Mouse (Mus musculus) monocyte, adult 5-6 weeks (primary cell): Measurements from ENCODE around the gene Pbx2. TPM values are rescaled to one million over a fixed set of nuclear protein-coding genes. Genes with fewer than 3 reads are reported as not detected.
A peak's percentile ranks its signal among the peaks of the same experiment; 100 is the strongest.

ENCODE experiments used
- ATAC-seq: fragments of 153-309, 156-312 bp; replicated peaks from 2 replicates; pipeline ENCODE4 v1.8.0; 2017; ENCODE audit warnings: mild to moderate bottlenecking; ENCODE audit not compliant: low TSS enrichment, insufficient number of reproducible peaks, severe bottlenecking, poor library complexity, low FRiP score
- total RNA-seq: library from RNA; stranded (forward); fragments of 200-1000, 200-491, 200-594 nt; gene quantifications from 3 replicates; pipeline ENCODE4 v1.2.3, GENCODE M21; 2017

Gene Pbx2
- total RNA-seq, 1 experiment from 2014 or later = 30.9 TPM

- no peak for ATAC-seq
These were observed 52.9 kb downstream of the Pbx2 start for GRCm38 (mm10) chr17:34643944-34644343.

DNA sequence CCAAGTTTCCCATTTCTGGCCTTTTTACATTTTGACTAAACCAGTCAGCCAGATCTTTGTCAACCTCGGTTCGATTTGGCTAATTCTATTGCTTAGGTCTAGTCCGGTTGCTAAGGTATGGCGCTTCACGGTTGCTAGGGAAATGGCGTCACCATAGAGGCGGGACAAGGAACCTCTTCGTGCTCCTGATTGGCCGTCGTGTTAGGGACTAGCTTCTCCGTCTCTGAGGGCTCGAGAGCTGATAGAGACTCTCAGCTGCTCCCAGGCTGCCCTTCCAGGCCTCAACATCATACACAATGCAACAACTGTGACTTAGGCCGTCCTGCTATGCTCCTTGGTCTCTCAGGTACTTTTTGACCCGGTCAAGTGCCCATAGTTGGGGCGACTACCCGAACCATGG lies 53.5 kb downstream of the Pbx2 start, which contains the start of gene Fkbpl:
Gene Fkbpl, plus strand, starts transcription at position 157 of the 400 bp plus-strand sequence.
- ATAC-seq = peak; percentile 79

DNA sequence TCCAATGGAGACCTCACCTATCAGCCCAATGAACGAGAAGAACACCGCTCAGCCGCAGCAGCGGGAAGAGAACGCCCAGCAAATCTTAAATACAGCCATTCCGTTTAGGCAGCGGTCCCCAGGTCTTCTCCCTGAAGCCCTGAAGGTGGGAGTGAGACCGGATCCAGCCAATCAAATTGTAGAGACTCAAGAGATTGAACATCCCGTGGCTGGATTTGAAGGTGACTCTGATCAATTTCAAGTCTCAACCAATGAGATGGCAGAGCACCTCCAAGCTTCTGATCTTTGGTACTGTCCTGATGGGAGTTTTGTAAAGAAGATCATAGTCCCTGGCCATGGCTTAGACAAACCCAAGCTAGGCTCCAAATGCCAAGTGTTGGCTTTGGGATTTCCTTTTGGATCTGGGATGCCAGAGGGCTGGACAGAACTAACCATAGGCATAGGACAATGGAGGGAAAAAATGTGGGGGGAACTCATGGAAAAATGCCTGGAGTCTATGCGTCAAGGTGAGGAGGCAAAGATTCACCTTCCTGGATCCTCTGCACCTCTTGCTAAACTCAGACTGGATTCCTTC lies 54.3 kb downstream of the Pbx2 start:
- ATAC-seq = no peak

DNA sequence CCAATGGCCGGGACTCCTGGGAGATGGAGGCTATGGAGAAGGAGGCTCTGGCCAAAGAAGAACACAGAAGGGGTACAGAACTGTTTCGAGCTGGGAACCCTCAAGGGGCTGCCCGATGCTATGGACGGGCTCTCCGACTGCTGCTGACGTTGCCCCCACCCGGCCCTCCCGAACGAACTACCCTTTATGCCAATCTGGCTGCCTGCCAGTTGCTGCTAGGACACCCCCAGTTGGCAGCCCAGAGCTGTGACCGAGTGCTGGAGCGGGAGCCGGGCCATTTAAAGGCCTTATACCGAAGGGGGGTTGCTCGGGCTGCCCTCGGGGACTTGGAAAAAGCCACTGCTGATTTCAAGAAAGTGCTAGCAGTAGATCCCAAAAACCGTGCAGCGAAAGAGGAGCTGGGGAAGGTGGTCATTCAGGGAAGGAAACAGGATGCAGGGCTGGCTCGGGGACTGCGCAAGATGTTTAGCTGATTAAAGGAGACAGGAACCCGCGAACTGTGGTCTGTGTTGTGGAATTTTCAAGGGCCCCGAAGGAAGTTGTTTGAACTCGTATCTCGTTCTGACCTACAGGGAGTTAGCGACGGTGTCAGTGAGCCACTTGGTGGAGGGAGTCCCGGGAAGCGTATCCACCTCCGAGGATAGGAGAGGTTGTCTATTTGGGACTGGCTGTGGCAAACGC lies 54.9 kb downstream of the Pbx2 start:
- ATAC-seq = no peak

Other genes starting within 250 kb of the Pbx2 start
- gene Btnl2, start 236.4 kb upstream of the Pbx2 start, total RNA-seq = 0.76 TPM in 1 of 3 replicates, not detected in the others
- 0.19 TPM in 1 of 3 replicates, not detected in the others for gene Btnl1, start 214.1 kb upstream of the Pbx2 start, total RNA-seq
- gene BC051142, start 192.4 kb upstream of the Pbx2 start, total RNA-seq = 2.6 to 4.7 TPM in 2 of 3 replicates, not detected in the other
- gene Btnl4, start 113.9 kb upstream of the Pbx2 start, total RNA-seq = not detected in 3 replicates
- not detected in 3 replicates for gene Btnl6, start 73.9 kb upstream of the Pbx2 start, total RNA-seq
- 0.29 to 0.48 TPM in 2 of 3 replicates, not detected in the other for gene Notch4, start 27.0 kb upstream of the Pbx2 start, total RNA-seq
- 64.4 to 104 TPM (median 95.5 TPM) in 3 replicates for gene Gpsm3, start 1.5 kb upstream of the Pbx2 start, total RNA-seq
- gene Ager, start 6.6 kb downstream of the Pbx2 start, total RNA-seq = 3.7 to 7.3 TPM (median 5.1 TPM) in 3 replicates
- 8.6 to 21.8 TPM (median 14.6 TPM) in 3 replicates for gene Rnf5, start 12.4 kb downstream of the Pbx2 start, total RNA-seq
- gene Agpat1, start 13.0 kb downstream of the Pbx2 start, total RNA-seq = 14.3 to 26.9 TPM (median 16.4 TPM) in 3 replicates
- gene Egfl8, start 24.7 kb downstream of the Pbx2 start, total RNA-seq = 2.3 to 3.3 TPM (median 3.0 TPM) in 3 replicates
- gene Ppt2, start 37.2 kb downstream of the Pbx2 start, total RNA-seq = 30.4 to 67.0 TPM (median 38.4 TPM) in 3 replicates
- 0.29 to 1.9 TPM (median 0.75 TPM) in 3 replicates for gene Prrt1, start 38.3 kb downstream of the Pbx2 start, total RNA-seq
- 5.6 to 15.1 TPM (median 6.4 TPM) in 3 replicates for gene Fkbpl, start 53.5 kb downstream of the Pbx2 start, total RNA-seq
- gene Atf6b, start 55.9 kb downstream of the Pbx2 start, total RNA-seq = 17.4 to 26.0 TPM (median 23.4 TPM) in 3 replicates
- gene Tnxb, start 79.3 kb downstream of the Pbx2 start, total RNA-seq = not detected in 3 replicates
- 0.19 to 0.64 TPM (median 0.19 TPM) in 3 replicates for gene C4b, start 152.6 kb downstream of the Pbx2 start, total RNA-seq
- not detected in 3 replicates for gene Cyp21a1, start 213.3 kb downstream of the Pbx2 start, total RNA-seq
- gene Stk19, start 245.7 kb downstream of the Pbx2 start, total RNA-seq = 28.8 to 49.5 TPM (median 40.0 TPM) in 3 replicates
- 13.2 to 57.9 TPM (median 29.1 TPM) in 3 replicates for gene Dxo, start 245.8 kb downstream of the Pbx2 start, total RNA-seq